13 mouse cellular contexts compared by ENCODE assay signal in genomic region chr14:106365624-106366118, GRCm38 (mm10).
DNase-seq lines count a peak whose midpoint lies in the region; ATAC-seq and TF ChIP-seq lines count a peak whose summit lies in the region.
"Had no signal": no experiment of that assay in that cellular context is flagged by ENCODE, and none has a peak within 500 bp of the region (broad histone marks: within the 10 kb centered on the region; RNA-seq: fewer than 3 reads in every experiment).

No protein-coding gene starts in this region.

- no peak for TF ChIP-seq POLR2A in limb, embryonic 14.5 days (IDR thresholded peaks at IDR 0.05; ENCODE audit: borderline replicate concordance, extremely low read depth, insufficient read depth, insufficient read length)

- no peak for ATAC-seq in heart, embryonic 12.5 days (ENCODE audit: insufficient number of reproducible peaks, low FRiP score)
- ATAC-seq in kidney, postnatal 0 days (replicated peaks; ENCODE audit: low FRiP score, low read depth): no peak
- 0 out of 2 replicates have a peak, but pooled peaks have one; percentile 35 for ATAC-seq in embryonic facial prominence, embryonic 12.5 days (ENCODE audit: insufficient number of reproducible peaks, insufficient read depth, low FRiP score, low TSS enrichment)
- peak; percentile 80 for ATAC-seq in limb, embryonic 14.5 days (ENCODE audit: low FRiP score, low read depth)
- ATAC-seq: activated CD4-positive, CD25-positive, alpha-beta regulatory T cell, adult 4 months had no signal

- no peak overlapping the region for H3K4me3 ChIP-seq in heart, embryonic 12.5 days
- no peak overlapping the region for H3K4me3 ChIP-seq in kidney, postnatal 0 days (replicated peaks; ENCODE audit: low read depth, low read length)
- H3K4me3 ChIP-seq in embryonic facial prominence, embryonic 12.5 days: no peak overlapping the region
- H3K4me3 ChIP-seq in limb, embryonic 14.5 days (replicated peaks; ENCODE audit: low read length): no peak overlapping the region
- H3K4me3 ChIP-seq: lung, embryonic 15.5 days had no signal

- peak; percentile 88 for DNase-seq in heart, adult 11 months
- peak; percentile 44 for DNase-seq in kidney, postnatal 0 days (ENCODE audit: low spot score)
- DNase-seq in kidney, postnatal 4 days: no peak
- DNase-seq in limb, embryonic 14.5 days (ENCODE audit: low spot score): peak; percentile 73
- DNase-seq in urinary bladder, postnatal 10 days (ENCODE audit: low spot score): no peak
- DNase-seq in B cell, adult 2 months: no peak
- DNase-seq: cerebellum, adult 11-12 months; gastrocnemius, postnatal 36 days; right cerebral cortex, postnatal 14 days had no signal

- no peak for TF ChIP-seq CTCF in kidney, postnatal 0 days (IDR thresholded peaks at IDR 0.05; ENCODE audit: low read depth)

- H3K9me3 ChIP-seq in heart, embryonic 12.5 days (replicated peaks): no peaks in the 10 kb centered on the region
- H3K9me3 ChIP-seq in kidney, postnatal 0 days (replicated peaks; ENCODE audit: low read length): no peaks in the 10 kb centered on the region
- no peaks in the 10 kb centered on the region for H3K9me3 ChIP-seq in embryonic facial prominence, embryonic 12.5 days
- no peaks in the 10 kb centered on the region for H3K9me3 ChIP-seq in limb, embryonic 14.5 days (ENCODE audit: control insufficient read depth, low read length)
- H3K9me3 ChIP-seq: lung, embryonic 15.5 days had no signal

- no peaks in the 10 kb centered on the region for H3K4me1 ChIP-seq in heart, embryonic 12.5 days (replicated peaks)
- no peaks in the 10 kb centered on the region for H3K4me1 ChIP-seq in kidney, postnatal 0 days (replicated peaks; ENCODE audit: insufficient read depth, low read length)
- peaks cover 9% of the 10 kb centered on the region for H3K4me1 ChIP-seq in embryonic facial prominence, embryonic 12.5 days
- H3K4me1 ChIP-seq in limb, embryonic 14.5 days (ENCODE audit: control insufficient read depth, insufficient read depth, low read length): peaks cover 3% of the 10 kb centered on the region; the same call in 1 of the 2 replicates
- H3K4me1 ChIP-seq: lung, embryonic 15.5 days had no signal

- no peaks in the 10 kb centered on the region for H3K36me3 ChIP-seq in heart, embryonic 12.5 days
- H3K36me3 ChIP-seq in kidney, postnatal 0 days (ENCODE audit: insufficient read depth, low read length): no peaks in the 10 kb centered on the region
- no peaks in the 10 kb centered on the region for H3K36me3 ChIP-seq in embryonic facial prominence, embryonic 12.5 days
- H3K36me3 ChIP-seq in limb, embryonic 14.5 days (ENCODE audit: control insufficient read depth, insufficient read depth, low read length): no peaks in the 10 kb centered on the region
- H3K36me3 ChIP-seq: lung, embryonic 15.5 days had no signal

- H3K27ac ChIP-seq in heart, embryonic 12.5 days (ENCODE audit: poor library complexity, severe bottlenecking): no peak overlapping the region
- H3K27ac ChIP-seq in kidney, postnatal 0 days: no peak overlapping the region
- no peak overlapping the region for H3K27ac ChIP-seq in embryonic facial prominence, embryonic 12.5 days
- no peak overlapping the region for H3K27ac ChIP-seq in limb, embryonic 14.5 days (replicated peaks; ENCODE audit: low read depth, low read length)
- H3K27ac ChIP-seq: lung, embryonic 15.5 days had no signal

- H3K9ac ChIP-seq in heart, embryonic 12.5 days: no peak overlapping the region
- no peak overlapping the region for H3K9ac ChIP-seq in kidney, postnatal 0 days (ENCODE audit: low read depth, low read length)
- no peak overlapping the region for H3K9ac ChIP-seq in embryonic facial prominence, embryonic 12.5 days
- no peak overlapping the region for H3K9ac ChIP-seq in limb, embryonic 14.5 days (ENCODE audit: low read depth, low read length, severe bottlenecking)
- H3K9ac ChIP-seq: lung, embryonic 15.5 days had no signal

- 71% methylated on average over 3 of the region's 3 CpGs for WGBS in heart, embryonic 12.5 days
- WGBS in kidney, postnatal 0 days: 33% methylated on average over 3 of the region's 3 CpGs
- WGBS in embryonic facial prominence, embryonic 12.5 days: 21% methylated on average over 3 of the region's 3 CpGs
- 20% methylated on average over 3 of the region's 3 CpGs for WGBS in limb, embryonic 14.5 days

- no peak overlapping the region for H3K4me2 ChIP-seq in heart, embryonic 12.5 days
- H3K4me2 ChIP-seq in kidney, postnatal 0 days (ENCODE audit: low read length): no peak overlapping the region
- H3K4me2 ChIP-seq in embryonic facial prominence, embryonic 12.5 days (replicated peaks): no peak overlapping the region
- no peak overlapping the region for H3K4me2 ChIP-seq in limb, embryonic 14.5 days (replicated peaks; ENCODE audit: low read depth, low read length, severe bottlenecking)
- H3K4me2 ChIP-seq: lung, embryonic 15.5 days had no signal

- no peaks in the 10 kb centered on the region for H3K27me3 ChIP-seq in heart, embryonic 12.5 days (replicated peaks)
- no peaks in the 10 kb centered on the region for H3K27me3 ChIP-seq in kidney, postnatal 0 days (ENCODE audit: insufficient read depth, low read length)
- H3K27me3 ChIP-seq in embryonic facial prominence, embryonic 12.5 days: no peaks in the 10 kb centered on the region
- H3K27me3 ChIP-seq in limb, embryonic 14.5 days (ENCODE audit: control insufficient read depth, insufficient read depth, low read length): no peaks in the 10 kb centered on the region
- H3K27me3 ChIP-seq: lung, embryonic 15.5 days had no signal

Comparison
In these comparisons a context has a peak if more than half of its experiments do, and no peak if none do; other contexts are left out.
1. DNase-seq: peak in heart, adult 11 months (single experiment), kidney, postnatal 0 days (single experiment) and limb, embryonic 14.5 days (single experiment); none in kidney, postnatal 4 days (0 of 2), urinary bladder, postnatal 10 days (single experiment) and B cell, adult 2 months (0 of 2).
2. ATAC-seq: peak in embryonic facial prominence, embryonic 12.5 days (single experiment) and limb, embryonic 14.5 days (single experiment); none in heart, embryonic 12.5 days (single experiment) and kidney, postnatal 0 days (single experiment).